Mouse (Mus musculus) ES-Bruce4 (cell line): ENCODE measurements around the gene Gm47841.

Experiments
- CTCF ChIP-seq: IDR thresholded peaks from one replicate; pipeline ENCODE4 v1.8.1; 2011; ENCODE audit warnings: low read depth, low read length
- EP300 ChIP-seq: IDR thresholded peaks from 2 replicates; pipeline ENCODE4 v1.6.1; 2011; ENCODE audit warnings: low read depth, low read length; ENCODE audit not compliant: insufficient read depth
- POLR2A ChIP-seq: IDR thresholded peaks from one replicate; pipeline ENCODE4 v1.8.1; 2011; ENCODE audit warnings: low read length; ENCODE audit not compliant: insufficient read depth

DNA sequence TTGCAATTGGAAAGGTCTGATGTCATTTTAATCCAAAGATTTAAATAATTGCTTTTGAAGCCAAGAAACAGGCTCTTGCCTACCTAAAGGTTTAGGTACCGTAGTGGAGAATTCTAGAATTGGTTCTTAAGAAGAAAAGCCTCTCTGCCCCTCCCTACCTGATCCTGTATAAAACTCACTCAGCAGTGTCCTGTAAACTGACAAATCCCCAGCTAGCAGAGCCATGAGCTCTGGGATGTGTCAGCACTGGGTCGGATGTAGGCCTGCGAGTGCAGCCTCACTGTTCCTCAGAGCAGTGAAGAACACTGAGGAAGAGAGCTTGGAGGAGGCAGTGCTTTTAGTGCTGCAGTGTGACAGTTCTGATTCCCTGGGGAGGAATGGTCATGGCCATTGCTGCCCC is 42.7 kb downstream of the Gm47841 start:
- no peak for TF ChIP-seq POLR2A
- no peak for TF ChIP-seq EP300
- no peak for TF ChIP-seq CTCF
